Comparison of ENCODE assay signal across 7 mouse cellular contexts in the genomic region with DNA sequence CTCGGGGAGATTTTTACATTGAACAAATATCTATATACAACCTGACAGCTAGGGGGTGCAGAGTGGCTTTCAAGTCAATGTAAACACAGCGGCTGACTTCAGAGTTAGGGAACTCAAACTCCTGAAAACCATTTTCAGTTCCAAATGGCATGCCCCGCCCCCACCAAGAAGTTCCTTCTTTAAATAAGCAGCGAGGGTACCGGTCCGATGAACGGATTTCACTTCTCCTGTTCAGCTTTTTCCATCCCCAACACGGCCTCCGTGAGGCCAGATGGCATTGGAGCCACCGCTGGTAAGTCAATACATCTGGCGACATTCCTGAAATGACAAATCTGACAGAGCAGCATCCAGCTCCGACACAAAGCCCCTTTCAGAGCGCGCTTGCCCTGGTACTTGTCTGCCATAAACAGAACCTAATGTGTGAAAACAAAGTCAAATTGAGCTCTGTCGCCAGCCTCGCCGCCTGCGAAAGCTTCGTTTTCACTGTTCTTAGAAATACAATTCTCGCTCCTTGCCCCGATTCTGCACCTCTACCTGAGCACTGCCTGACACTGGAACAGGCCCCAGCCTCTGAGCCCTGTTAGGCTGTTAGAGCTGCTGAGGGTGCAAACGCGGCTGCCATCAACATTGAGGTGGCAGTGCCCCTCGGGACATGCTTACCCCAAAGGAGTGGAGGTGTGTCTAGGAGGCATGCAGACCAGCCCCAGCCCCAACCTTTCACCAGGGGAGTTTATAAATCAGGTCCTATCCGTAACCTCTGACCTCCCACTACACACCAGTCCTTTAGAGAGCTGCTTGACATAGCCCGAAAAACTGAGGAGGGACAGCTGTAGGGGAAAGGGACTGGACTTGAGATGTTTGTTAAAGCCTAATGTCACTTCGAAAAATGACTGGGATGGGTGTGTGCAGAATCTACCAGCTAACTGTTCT.
DNase-seq lines count a peak whose midpoint lies in the region; ATAC-seq lines count a peak whose summit lies in the region.

No protein-coding gene starts in this region.

- 0 out of 2 replicates have a peak overlapping the region, but pooled peaks have one; percentile 7 for H3K9ac ChIP-seq in limb, embryonic 15.5 days
- peak overlapping the region; percentile 36; the same call in 1 of the 2 replicates for H3K9ac ChIP-seq in midbrain, embryonic 14.5 days (replicated peaks; ENCODE audit: low read length)

- H3K27me3 ChIP-seq in limb, embryonic 15.5 days = peaks cover 4% of the 10 kb centered on the region; the same call in 1 of the 2 replicates
- H3K27me3 ChIP-seq in midbrain, embryonic 14.5 days (ENCODE audit: control insufficient read depth, insufficient read depth, low read length) = no peaks in the 10 kb centered on the region

- peak; percentile 52 for DNase-seq in Muller cell, postnatal 12 days (ENCODE audit: inconsistent ontology term)
- DNase-seq in adrenal gland, postnatal 25 days = peak; percentile 15
- peak; percentile 83 for DNase-seq in forelimb bud, embryonic 11.5 days (ENCODE audit: low read depth, low spot score)
- DNase-seq in hindlimb bud, embryonic 11.5 days (ENCODE audit: extremely low spot score, low read depth, low spot score) = peak; percentile 52
- DNase-seq in midbrain, embryonic 14.5 days = peak; percentile 73

- peaks cover 16% of the 10 kb centered on the region for H3K4me1 ChIP-seq in limb, embryonic 15.5 days
- peaks cover 4% of the 10 kb centered on the region; the same call in 1 of the 2 replicates for H3K4me1 ChIP-seq in midbrain, embryonic 14.5 days (ENCODE audit: control insufficient read depth, insufficient read depth, low read length)

- ATAC-seq in limb, embryonic 15.5 days (ENCODE audit: insufficient number of reproducible peaks, low FRiP score, low TSS enrichment, low read depth) = 0 out of 2 replicates have a peak, but pooled peaks have one; percentile 55
- no peak for ATAC-seq in midbrain, embryonic 14.5 days (ENCODE audit: low FRiP score, low TSS enrichment)
- no peak for ATAC-seq in erythroid progenitor cell, adult 5-6 weeks (replicated peaks; ENCODE audit: low FRiP score, poor library complexity, severe bottlenecking)

- peak overlapping the region; percentile 49 for H3K4me2 ChIP-seq in limb, embryonic 15.5 days
- peak overlapping the region; percentile 51 for H3K4me2 ChIP-seq in midbrain, embryonic 14.5 days (ENCODE audit: low read length)

- 15% methylated on average over 27 of the region's 27 CpGs for WGBS in limb, embryonic 15.5 days
- 31% methylated on average over 27 of the region's 27 CpGs for WGBS in midbrain, embryonic 14.5 days

- peak overlapping the region; percentile 30 for H3K4me3 ChIP-seq in limb, embryonic 15.5 days
- H3K4me3 ChIP-seq in midbrain, embryonic 14.5 days (replicated peaks; ENCODE audit: low read depth, low read length) = peak overlapping the region; percentile 18

- no peaks in the 10 kb centered on the region for H3K9me3 ChIP-seq in limb, embryonic 15.5 days
- H3K9me3 ChIP-seq in midbrain, embryonic 14.5 days (ENCODE audit: control insufficient read depth, low read length) = no peaks in the 10 kb centered on the region

- H3K36me3 ChIP-seq in limb, embryonic 15.5 days = no peaks in the 10 kb centered on the region
- H3K36me3 ChIP-seq in midbrain, embryonic 14.5 days (ENCODE audit: control insufficient read depth, insufficient read depth, low read length) = no peaks in the 10 kb centered on the region

- H3K27ac ChIP-seq in limb, embryonic 15.5 days = peak overlapping the region; percentile 78
- no peak overlapping the region for H3K27ac ChIP-seq in midbrain, embryonic 14.5 days (replicated peaks; ENCODE audit: low read depth, low read length)

Comparison
In these comparisons a context has a peak if more than half of its experiments do, and no peak if none do; other contexts are left out.
1. DNase-seq: peak in every context shown above with its lines; median percentile 83 in forelimb bud, embryonic 11.5 days; 73 in midbrain, embryonic 14.5 days; 52 in Muller cell, postnatal 12 days; 52 in hindlimb bud, embryonic 11.5 days; 15 in adrenal gland, postnatal 25 days.